Mouse (Mus musculus): ENCODE data around the gene AC140267.1. TPM values are rescaled to one million over a fixed set of nuclear protein-coding genes. Genes with fewer than 3 reads are reported as not detected.

AC140267.1 gene
- total and polyA plus RNA-seq, 2 experiments from 2014 or later: not detected

DNA sequence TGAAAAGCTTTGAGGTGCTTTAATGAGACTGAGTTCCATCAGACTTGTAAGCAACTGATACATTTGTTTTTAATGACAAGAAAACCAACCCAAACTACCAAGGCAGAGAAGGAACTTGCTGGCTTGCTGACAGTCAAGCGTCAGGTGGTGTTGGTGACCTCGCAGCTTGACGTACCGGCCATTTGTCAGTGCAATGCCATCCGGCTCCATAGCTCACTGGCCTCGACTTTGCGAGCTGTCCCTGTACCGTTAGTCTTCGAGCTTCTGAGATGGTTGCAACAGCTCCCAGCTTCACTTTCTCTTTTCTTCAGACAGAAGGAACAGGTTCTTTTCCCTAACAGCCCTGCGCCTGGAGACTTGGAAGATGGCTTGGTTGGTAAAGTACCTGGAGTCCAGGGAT is 18.2 kb upstream of the AC140267.1 start:
- H3K4me2 ChIP-seq (ENCODE audit: low read depth): no peak overlapping the region
- no peak for ATAC-seq
- no peak overlapping the region for H3K4me3 ChIP-seq (ENCODE audit: low read depth, low read length)
- peaks cover 19% of the 10 kb centered on the region for H3K36me3 ChIP-seq (ENCODE audit: insufficient read depth)
- TF ChIP-seq CTCF (IDR thresholded peaks at IDR 0.05; ENCODE audit: low read depth): no peak
- no peak overlapping the region for H3K27ac ChIP-seq (ENCODE audit: low read depth, low read length)
- no peaks in the 10 kb centered on the region for H3K9me3 ChIP-seq (ENCODE audit: low read length)
- no peaks in the 10 kb centered on the region for H3K4me1 ChIP-seq (ENCODE audit: insufficient read depth)
- H3K9ac ChIP-seq: no peak overlapping the region
- WGBS: 95% methylated on average over 10 of the region's 10 CpGs
- no peak for DNase-seq
- no peaks in the 10 kb centered on the region for H3K27me3 ChIP-seq (ENCODE audit: insufficient read depth, low read length)

DNA sequence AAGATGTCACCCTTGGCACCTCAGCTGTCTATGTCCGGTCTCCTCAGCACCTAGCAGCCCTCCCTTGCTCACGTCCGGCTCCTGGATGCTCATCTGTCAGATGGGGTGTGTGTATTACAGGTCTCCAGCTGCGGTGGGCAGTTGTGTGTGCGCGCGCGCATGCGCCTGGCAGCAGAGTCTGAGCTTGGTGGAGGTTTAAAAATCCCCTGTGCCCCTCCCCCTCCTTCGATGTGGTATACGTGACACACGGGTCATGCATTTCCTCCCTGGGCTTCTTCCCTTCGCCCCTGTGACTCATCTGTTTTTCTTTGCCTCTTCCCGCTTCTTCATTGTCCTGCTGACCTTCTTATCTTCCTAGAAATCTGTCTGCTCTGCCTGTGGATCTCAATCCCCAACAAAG is 16.4 kb upstream of the AC140267.1 start:
- Histone ChIP-seq H3K36me3 (ENCODE audit: insufficient read depth) (peaks cover 7% of the 10 kb centered on the region), H3K27ac (ENCODE audit: low read depth, low read length) (no peak overlapping the region), H3K4me1 (ENCODE audit: insufficient read depth) (no peaks in the 10 kb centered on the region), H3K27me3 (ENCODE audit: insufficient read depth, low read length) (no peaks in the 10 kb centered on the region), H3K4me2 (ENCODE audit: low read depth) (no peak overlapping the region), H3K9me3 (ENCODE audit: low read length) (no peaks in the 10 kb centered on the region), H3K4me3 (ENCODE audit: low read depth, low read length) (no peak overlapping the region), H3K9ac (no peak overlapping the region)
- no peak for DNase-seq
- ATAC-seq: no peak
- no peak for TF ChIP-seq CTCF (IDR thresholded peaks at IDR 0.05; ENCODE audit: low read depth)
- 60% methylated on average over 14 of the region's 14 CpGs for WGBS

DNA sequence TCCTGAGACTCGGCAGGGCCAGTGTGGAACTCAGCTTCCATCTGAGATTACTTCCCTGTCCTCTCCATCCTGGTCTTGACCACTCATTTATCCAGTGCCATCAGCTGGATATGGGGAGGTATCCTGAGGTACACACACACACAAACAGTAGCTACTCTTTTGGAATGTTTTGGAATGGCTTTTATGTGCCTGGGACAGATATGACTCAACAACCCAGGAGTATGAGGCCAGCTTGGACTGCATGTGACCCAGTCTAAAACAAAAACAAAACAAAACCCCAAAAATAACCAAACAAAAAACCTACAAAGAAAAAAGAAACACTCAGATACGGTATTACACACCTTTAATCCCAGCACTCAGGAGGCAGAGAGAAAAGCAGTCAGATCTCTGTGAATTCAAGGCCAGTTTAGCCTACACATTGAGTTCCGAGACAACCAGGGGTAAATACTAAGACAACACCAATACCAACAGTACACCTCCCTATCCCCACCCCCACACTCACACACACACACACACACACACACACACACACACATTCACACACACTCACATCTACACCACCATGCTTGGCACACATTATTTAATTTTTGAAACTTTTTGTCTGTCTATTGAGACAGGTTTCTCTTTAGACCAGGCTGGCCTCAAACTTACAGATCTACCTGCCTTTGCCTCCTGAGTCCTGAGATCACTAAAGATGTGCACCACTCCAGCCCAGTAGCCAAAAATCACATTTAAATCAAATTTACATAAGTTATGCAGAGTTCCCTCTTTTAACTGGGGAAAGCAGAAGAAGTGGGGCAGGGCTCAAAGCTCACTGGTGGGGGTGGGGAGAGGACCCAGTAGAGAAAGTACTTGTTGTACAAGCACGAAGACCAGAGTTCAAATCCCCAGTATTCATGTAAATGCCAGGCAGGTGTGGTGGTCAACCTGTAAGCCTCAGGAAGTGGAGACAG is 15.7 kb upstream of the AC140267.1 start:
- WGBS: 71% methylated on average over 4 of the region's 4 CpGs
- Histone ChIP-seq H3K4me3 (ENCODE audit: low read depth, low read length) (no peak overlapping the region), H3K27ac (ENCODE audit: low read depth, low read length) (no peak overlapping the region), H3K36me3 (ENCODE audit: insufficient read depth) (peaks cover 4% of the 10 kb centered on the region; the same call in 1 of the 2 replicates), H3K4me2 (ENCODE audit: low read depth) (no peak overlapping the region), H3K27me3 (ENCODE audit: insufficient read depth, low read length) (no peaks in the 10 kb centered on the region), H3K9ac (no peak overlapping the region), H3K4me1 (ENCODE audit: insufficient read depth) (no peaks in the 10 kb centered on the region), H3K9me3 (ENCODE audit: low read length) (no peaks in the 10 kb centered on the region)
- DNase-seq (no peak), ATAC-seq (no peak)
- TF ChIP-seq CTCF (IDR thresholded peaks at IDR 0.05; ENCODE audit: low read depth): no peak

DNA sequence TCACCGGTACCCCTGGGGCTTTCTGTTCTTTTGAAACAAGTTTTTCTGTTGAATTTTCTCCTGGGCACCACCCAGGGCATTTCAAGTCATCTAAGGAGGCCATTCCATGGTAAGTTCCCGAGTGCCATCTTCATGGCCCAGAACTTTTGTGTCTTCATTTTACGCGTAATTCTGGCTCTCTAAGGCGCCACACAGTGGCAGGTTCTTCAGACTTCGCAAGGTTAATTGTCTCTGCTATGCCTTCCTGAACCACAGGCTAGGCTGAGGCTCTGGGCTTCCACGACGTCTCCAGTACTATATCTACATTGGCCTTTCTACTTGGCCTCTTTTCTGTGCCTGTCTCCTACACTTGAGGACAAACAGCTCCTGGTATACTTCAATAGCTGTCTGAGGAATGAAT is 14.6 kb upstream of the AC140267.1 start:
- TF ChIP-seq CTCF (IDR thresholded peaks at IDR 0.05; ENCODE audit: low read depth): no peak
- no peak overlapping the region for H3K4me2 ChIP-seq (ENCODE audit: low read depth)
- ATAC-seq (no peak), DNase-seq (no peak)
- H3K4me1 ChIP-seq (ENCODE audit: insufficient read depth): no peaks in the 10 kb centered on the region
- no peaks in the 10 kb centered on the region for H3K9me3 ChIP-seq (ENCODE audit: low read length)
- 61% methylated on average over 8 of the region's 8 CpGs for WGBS
- peaks cover 4% of the 10 kb centered on the region; the same call in 1 of the 2 replicates for H3K36me3 ChIP-seq (ENCODE audit: insufficient read depth)
- H3K9ac ChIP-seq: no peak overlapping the region
- H3K27ac ChIP-seq (ENCODE audit: low read depth, low read length): no peak overlapping the region
- H3K4me3 ChIP-seq (ENCODE audit: low read depth, low read length): no peak overlapping the region
- H3K27me3 ChIP-seq (ENCODE audit: insufficient read depth, low read length): no peaks in the 10 kb centered on the region

DNA sequence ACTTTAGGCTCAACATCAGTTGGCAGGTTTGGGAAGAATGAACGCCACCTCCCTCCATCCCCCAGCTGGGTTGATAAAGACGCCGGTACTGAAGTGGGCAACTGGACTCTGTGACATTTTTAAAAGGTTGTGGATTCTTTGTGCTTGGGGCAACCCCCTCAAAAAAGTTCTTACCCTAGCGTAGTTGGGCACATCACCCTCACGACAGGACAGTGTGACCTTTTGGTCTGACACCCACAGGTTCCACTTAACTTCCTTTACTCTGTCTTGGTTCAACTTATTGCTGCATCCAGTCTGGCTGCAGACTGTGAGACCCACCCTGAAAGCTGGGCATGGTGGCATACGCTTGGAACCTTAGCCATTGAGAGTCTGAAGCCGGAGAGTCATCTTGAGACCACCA is 11.9 kb upstream of the AC140267.1 start:
- TF ChIP-seq CTCF (IDR thresholded peaks at IDR 0.05; ENCODE audit: low read depth): no peak
- H3K27me3 ChIP-seq (ENCODE audit: insufficient read depth, low read length): no peaks in the 10 kb centered on the region
- DNase-seq (no peak), ATAC-seq (no peak)
- no peak overlapping the region for H3K4me3 ChIP-seq (ENCODE audit: low read depth, low read length)
- no peak overlapping the region for H3K9ac ChIP-seq
- H3K36me3 ChIP-seq (ENCODE audit: insufficient read depth): no peaks in the 10 kb centered on the region
- WGBS: 91% methylated on average over 7 of the region's 7 CpGs
- H3K4me1 ChIP-seq (ENCODE audit: insufficient read depth): no peaks in the 10 kb centered on the region
- no peak overlapping the region for H3K4me2 ChIP-seq (ENCODE audit: low read depth)
- no peaks in the 10 kb centered on the region for H3K9me3 ChIP-seq (ENCODE audit: low read length)
- H3K27ac ChIP-seq (ENCODE audit: low read depth, low read length): no peak overlapping the region

DNA sequence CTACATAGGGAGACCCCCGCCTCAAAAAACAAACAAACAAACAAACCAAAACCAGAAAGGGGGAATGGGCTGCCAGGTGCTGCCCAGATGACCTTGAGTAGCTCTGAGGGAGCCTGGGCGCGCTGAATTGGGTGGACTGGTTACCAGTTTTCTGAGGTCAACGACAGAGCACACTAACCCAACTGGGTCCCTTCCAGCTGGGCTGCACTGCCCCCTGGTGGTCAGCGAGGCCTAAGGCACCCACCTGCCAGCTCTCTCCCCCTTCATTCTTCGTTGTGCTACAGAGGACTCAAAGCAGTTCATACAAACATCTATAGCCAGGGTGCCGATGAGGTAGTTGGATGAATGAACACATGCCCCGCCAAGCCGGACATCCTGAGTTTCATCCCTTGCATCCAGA is 10.4 kb upstream of the AC140267.1 start:
- Histone ChIP-seq H3K4me3 (ENCODE audit: low read depth, low read length) (no peak overlapping the region), H3K4me1 (ENCODE audit: insufficient read depth) (no peaks in the 10 kb centered on the region), H3K9ac (no peak overlapping the region), H3K27ac (ENCODE audit: low read depth, low read length) (no peak overlapping the region), H3K36me3 (ENCODE audit: insufficient read depth) (no peaks in the 10 kb centered on the region), H3K9me3 (ENCODE audit: low read length) (no peaks in the 10 kb centered on the region), H3K27me3 (ENCODE audit: insufficient read depth, low read length) (no peaks in the 10 kb centered on the region), H3K4me2 (ENCODE audit: low read depth) (no peak overlapping the region)
- DNase-seq: peak; percentile 65
- peak; percentile 56; the same call in 1 of the 2 replicates for ATAC-seq
- peak; percentile 84 for TF ChIP-seq CTCF (IDR thresholded peaks at IDR 0.05; ENCODE audit: low read depth)
- WGBS: 21% methylated on average over 9 of the region's 9 CpGs

DNA sequence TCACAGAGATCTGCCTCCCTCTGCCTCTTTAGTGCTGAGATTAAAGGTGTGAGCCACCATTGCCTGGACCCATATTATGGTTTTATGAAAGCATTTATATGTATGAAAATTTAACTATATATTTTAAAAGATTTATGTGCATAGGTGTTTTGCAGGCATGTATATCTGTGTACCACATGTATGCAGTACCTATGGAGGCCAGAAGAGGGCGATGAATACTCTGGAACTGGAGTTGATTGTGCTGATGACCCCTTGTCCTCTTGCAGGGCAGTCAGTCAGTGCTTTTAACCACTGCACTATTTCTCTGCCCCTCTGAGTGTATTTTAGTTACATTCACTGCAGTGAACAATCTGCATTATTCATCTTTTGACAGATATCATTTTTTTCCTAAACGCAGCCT is 9.8 kb upstream of the AC140267.1 start:
- TF ChIP-seq CTCF (IDR thresholded peaks at IDR 0.05; ENCODE audit: low read depth): peak; percentile 70
- Histone ChIP-seq H3K4me3 (ENCODE audit: low read depth, low read length) (no peak overlapping the region), H3K4me1 (ENCODE audit: insufficient read depth) (no peaks in the 10 kb centered on the region), H3K9me3 (ENCODE audit: low read length) (no peaks in the 10 kb centered on the region), H3K36me3 (ENCODE audit: insufficient read depth) (no peaks in the 10 kb centered on the region), H3K27me3 (ENCODE audit: insufficient read depth, low read length) (no peaks in the 10 kb centered on the region), H3K4me2 (ENCODE audit: low read depth) (no peak overlapping the region), H3K27ac (ENCODE audit: low read depth, low read length) (no peak overlapping the region), H3K9ac (no peak overlapping the region)
- ATAC-seq (no peak), DNase-seq (peak; percentile 46)
- WGBS: 52% methylated on average over 2 of the region's 2 CpGs

Data from forebrain, postnatal 0 days (tissue).